Mouse (Mus musculus) kidney, adult 2 months (tissue): ENCODE results near the gene Fktn. TPM values are rescaled to one million over a fixed set of nuclear protein-coding genes. Genes with fewer than 3 reads are reported as not detected.
A peak's percentile ranks its signal among the peaks of the same experiment; 100 is the strongest.

Experiments used
- DNase-seq: peaks from one replicate; pipeline ENCODE4 v3.0.0; 2021
- H3K27ac ChIP-seq: fragments of 200-500 bp; 2 replicates; pipeline ENCODE4 v1.5.1; 2012; ENCODE audit warnings: low read depth, low read length, control low read depth, inconsistent platforms; ENCODE audit not compliant: insufficient read depth
- H3K27me3 ChIP-seq: fragments of 200-500 bp; replicated peaks from 2 replicates; pipeline ENCODE4 v1.6.1; 2012; ENCODE audit warnings: mild to moderate bottlenecking, moderate library complexity, low read length, inconsistent platforms; ENCODE audit not compliant: control insufficient read depth, insufficient read depth
- H3K36me3 ChIP-seq: fragments of 200-500 bp; 2 replicates; pipeline ENCODE4 v1.6.1; 2012; ENCODE audit warnings: mild to moderate bottlenecking, moderate library complexity, low read length, inconsistent platforms; ENCODE audit not compliant: control insufficient read depth, insufficient read depth
- H3K4me1 ChIP-seq: fragments of 200-500 bp; 2 replicates; pipeline ENCODE4 v1.6.1; 2011; ENCODE audit warnings: low read length; ENCODE audit not compliant: control insufficient read depth, insufficient read depth
- H3K4me3 ChIP-seq: fragments of 200-500 bp; 2 replicates; pipeline ENCODE4 v1.5.1; 2011; ENCODE audit warnings: mild to moderate bottlenecking, low read depth, low read length, control low read depth; ENCODE audit not compliant: insufficient read depth
- CTCF ChIP-seq: fragments of 200-500 bp; conservative IDR thresholded peaks from 2 replicates; pipeline ENCODE4 v1.5.1; 2011; ENCODE audit warnings: low read depth, mild to moderate bottlenecking, control low read depth, low read length, moderate library complexity, mixed read lengths; ENCODE audit not compliant: insufficient read depth, insufficient read length
- POLR2A ChIP-seq: fragments of 200-500 bp; IDR thresholded peaks from one replicate; pipeline ENCODE4 v1.6.1; 2011; ENCODE audit warnings: low read depth, low read length, control low read depth
- WGBS: fragments of 180-500 bp; shearing (Covaris S2); methylation state at CpG from one replicate; pipeline ENCODE4 v1.1.7; 2018; 5-methylcytosine and 5-hydroxymethylcytosine counted together
- polyA plus RNA-seq: library from polyadenylated mRNA; depleted of rRNA; stranded (reverse); fragments of >200 nt; gene quantifications from 2 replicates; pipeline ENCODE4 v1.2.3, GENCODE M21; 2012

The Fktn gene
- polyA plus RNA-seq, 1 experiment: 7.0 TPM

- WGBS: 59% methylated on average over 6 of the region's 6 CpGs
- H3K4me3 ChIP-seq: no peak overlapping the region
- DNase-seq: no peak
- H3K36me3 ChIP-seq: no peaks in the 10 kb centered on the region
- TF ChIP-seq POLR2A (no peak), CTCF (no peak)
- no peaks in the 10 kb centered on the region for H3K27me3 ChIP-seq
- H3K4me1 ChIP-seq: no peaks in the 10 kb centered on the region
- H3K27ac ChIP-seq: no peak overlapping the region
These were observed 57.3 kb downstream of the Fktn start for GRCm38 (mm10) chr4:53770958-53771735.

DNA sequence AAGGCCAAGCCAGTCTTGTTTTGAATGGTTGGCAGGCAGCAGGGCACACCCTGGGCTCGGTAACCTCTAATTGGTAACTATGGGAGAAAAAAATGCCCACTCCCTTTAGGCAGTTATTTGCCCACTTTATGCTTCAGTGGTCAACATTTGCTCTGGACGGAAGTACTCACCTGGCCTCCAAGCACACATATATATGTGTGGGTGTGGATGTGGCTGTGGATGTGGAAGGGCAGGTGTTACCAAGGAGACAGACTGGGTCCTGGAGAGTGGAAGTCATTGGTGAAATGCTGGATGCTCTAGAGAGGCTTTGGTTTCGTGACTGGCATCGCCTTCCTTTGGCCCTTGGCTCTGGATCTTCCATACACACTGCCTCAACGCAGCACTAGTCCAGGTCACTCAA, 58.2 kb downstream of the Fktn start:
- TF ChIP-seq CTCF (no peak), POLR2A (no peak)
- H3K36me3 ChIP-seq: no peaks in the 10 kb centered on the region
- H3K27me3 ChIP-seq: no peaks in the 10 kb centered on the region
- no peak for DNase-seq
- WGBS: 81% methylated on average over 5 of the region's 5 CpGs
- no peak overlapping the region for H3K27ac ChIP-seq
- H3K4me3 ChIP-seq: no peak overlapping the region
- H3K4me1 ChIP-seq: no peaks in the 10 kb centered on the region

DNA sequence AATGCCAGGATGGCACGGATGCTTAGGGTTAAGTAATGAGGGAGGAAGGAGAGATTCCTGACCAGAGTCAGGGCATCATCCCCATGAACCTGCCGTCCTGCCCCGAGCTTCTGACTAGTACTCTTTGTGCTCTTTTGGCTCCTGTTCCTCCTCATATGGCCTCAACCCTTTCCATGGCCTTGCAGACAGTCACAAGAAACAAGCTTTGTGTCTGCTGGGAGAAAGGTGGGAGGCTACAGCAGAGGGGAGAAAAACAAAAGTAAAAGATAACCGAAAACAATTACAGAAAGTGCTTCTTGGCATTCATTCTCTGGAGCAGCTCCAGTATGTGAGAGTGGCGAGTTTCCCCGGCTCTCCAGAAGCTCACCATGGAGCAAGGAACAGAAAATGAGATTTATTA, 60.1 kb downstream of the Fktn start:
- no peaks in the 10 kb centered on the region for H3K36me3 ChIP-seq
- H3K27me3 ChIP-seq: no peaks in the 10 kb centered on the region
- H3K4me3 ChIP-seq: no peak overlapping the region
- H3K4me1 ChIP-seq: no peaks in the 10 kb centered on the region
- DNase-seq: no peak
- 63% methylated on average over 6 of the region's 6 CpGs for WGBS
- TF ChIP-seq POLR2A: no peak
- no peak for TF ChIP-seq CTCF
- H3K27ac ChIP-seq: no peak overlapping the region

GRCm38 (mm10) chr4:53781396-53781795, 67.6 kb downstream of the Fktn start:
- no peak for DNase-seq
- no peak overlapping the region for H3K27ac ChIP-seq
- 79% methylated on average over 4 of the region's 4 CpGs for WGBS
- H3K4me1 ChIP-seq: no peaks in the 10 kb centered on the region
- TF ChIP-seq POLR2A (no peak), CTCF (no peak)
- no peak overlapping the region for H3K4me3 ChIP-seq
- H3K36me3 ChIP-seq: no peaks in the 10 kb centered on the region
- H3K27me3 ChIP-seq: no peaks in the 10 kb centered on the region

DNA sequence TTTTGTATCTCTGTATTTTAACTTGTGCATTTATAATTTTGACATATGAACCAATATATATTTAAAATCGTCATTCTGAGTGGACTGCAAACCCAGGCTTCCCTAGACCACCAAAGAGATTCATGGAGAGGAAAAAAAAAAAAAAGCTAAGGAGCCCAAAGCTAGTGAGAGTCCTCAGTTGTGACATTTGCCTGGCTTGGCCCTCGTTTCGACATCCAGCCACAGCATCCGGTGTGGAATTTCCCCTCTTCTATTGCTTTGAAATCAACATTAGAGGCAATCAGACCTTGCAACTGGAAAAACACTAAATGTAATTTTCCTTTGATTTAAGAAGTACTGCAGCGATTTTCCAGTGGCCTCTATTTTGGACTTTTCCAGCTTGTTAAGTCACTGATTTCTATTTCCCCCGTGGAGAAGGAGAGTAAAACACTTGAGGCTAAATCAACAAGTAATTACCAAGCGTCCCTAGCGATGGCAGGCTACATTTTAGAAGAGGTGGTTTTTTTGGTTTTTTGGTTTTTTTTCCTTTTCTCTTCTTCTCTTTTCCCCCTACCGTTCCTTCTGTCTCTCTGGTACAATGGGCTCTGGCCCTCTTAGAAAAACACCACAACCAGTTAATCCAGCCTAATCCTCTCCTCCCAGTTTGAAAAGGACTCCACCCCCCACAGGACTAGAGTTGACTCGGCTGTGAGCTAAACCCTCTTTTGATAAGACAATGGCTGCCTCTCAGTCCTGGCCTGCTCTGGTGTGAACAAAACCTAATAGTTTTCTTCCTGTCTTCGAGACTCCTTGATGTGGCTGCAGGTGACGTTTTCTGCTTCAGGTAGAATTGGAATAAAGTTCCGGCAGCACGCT, 68.6 kb downstream of the Fktn start:
- DNase-seq: peak; percentile 12
- TF ChIP-seq CTCF (no peak), POLR2A (no peak)
- 55% methylated on average over 14 of the region's 14 CpGs for WGBS

GRCm38 (mm10) chr4:53785746-53786398, 72.1 kb downstream of the Fktn start:
- no peak for DNase-seq
- no peak overlapping the region for H3K4me3 ChIP-seq
- WGBS: 83% methylated on average over 15 of the region's 15 CpGs
- no peaks in the 10 kb centered on the region for H3K36me3 ChIP-seq
- TF ChIP-seq CTCF: no peak
- no peak for TF ChIP-seq POLR2A
- no peaks in the 10 kb centered on the region for H3K4me1 ChIP-seq
- H3K27ac ChIP-seq: no peak overlapping the region
- no peaks in the 10 kb centered on the region for H3K27me3 ChIP-seq

More for the DNA sequence above, 68.6 kb downstream of the Fktn start:
- H3K36me3 ChIP-seq: no peaks in the 10 kb centered on the region
- H3K4me1 ChIP-seq: no peaks in the 10 kb centered on the region
- H3K27me3 ChIP-seq: no peaks in the 10 kb centered on the region
- H3K4me3 ChIP-seq: no peak overlapping the region
- H3K27ac ChIP-seq: peak overlapping the region; percentile 64; the same call in 1 of the 2 replicates
